Mouse (Mus musculus) heart, embryonic 10.5 days (tissue): ENCODE measurements around the gene Ddx17. TPM values are rescaled to one million over a fixed set of nuclear protein-coding genes. Genes with fewer than 3 reads are reported as not detected.

Experiments
- DNase-seq: peaks from one replicate; pipeline ENCODE4 v3.0.0-alpha.2; 2017; ENCODE audit warnings: low spot score
- H3K27ac ChIP-seq: fragments of 300-500 bp; sonication (generic); 2 replicates; pipeline ENCODE4 v1.5.1; 2016; ENCODE audit warnings: mild to moderate bottlenecking
- H3K27me3 ChIP-seq: fragments of 300-500 bp; sonication (generic); 2 replicates; pipeline ENCODE4 v1.6.1; 2016; ENCODE audit warnings: mild to moderate bottlenecking; ENCODE audit not compliant: poor library complexity, insufficient read depth, severe bottlenecking
- H3K36me3 ChIP-seq: fragments of 300-500 bp; sonication (generic); 2 replicates; pipeline ENCODE4 v1.6.1; 2016; ENCODE audit warnings: mild to moderate bottlenecking, moderate library complexity
- H3K4me1 ChIP-seq: fragments of 300-500 bp; sonication (generic); 2 replicates; pipeline ENCODE4 v1.6.1; 2016; ENCODE audit warnings: mild to moderate bottlenecking
- H3K4me3 ChIP-seq: fragments of 300-500 bp; sonication (generic); 2 replicates; pipeline ENCODE4 v1.5.1; 2016; ENCODE audit warnings: mild to moderate bottlenecking, moderate library complexity
- H3K9me3 ChIP-seq: fragments of 300-500 bp; sonication (generic); 2 replicates; pipeline ENCODE4 v1.6.1; 2016; ENCODE audit warnings: mild to moderate bottlenecking, moderate library complexity
- WGBS: fragments of 180-500 bp; shearing (Covaris S2); methylation state at CpG from one replicate; pipeline ENCODE4 v1.1.7; 2016; 5-methylcytosine and 5-hydroxymethylcytosine counted together
- polyA plus RNA-seq: library from polyadenylated mRNA; unstranded; fragments of >200 nt; fragmentation: Nextera tagmentation; extraction: Ambion mirVana; gene quantifications from 2 replicates; pipeline ENCODE4 v1.2.1, GENCODE M21; 2016

The Ddx17 gene
- polyA plus RNA-seq, 1 experiment from 2014 or later: 37.5 TPM

DNA sequence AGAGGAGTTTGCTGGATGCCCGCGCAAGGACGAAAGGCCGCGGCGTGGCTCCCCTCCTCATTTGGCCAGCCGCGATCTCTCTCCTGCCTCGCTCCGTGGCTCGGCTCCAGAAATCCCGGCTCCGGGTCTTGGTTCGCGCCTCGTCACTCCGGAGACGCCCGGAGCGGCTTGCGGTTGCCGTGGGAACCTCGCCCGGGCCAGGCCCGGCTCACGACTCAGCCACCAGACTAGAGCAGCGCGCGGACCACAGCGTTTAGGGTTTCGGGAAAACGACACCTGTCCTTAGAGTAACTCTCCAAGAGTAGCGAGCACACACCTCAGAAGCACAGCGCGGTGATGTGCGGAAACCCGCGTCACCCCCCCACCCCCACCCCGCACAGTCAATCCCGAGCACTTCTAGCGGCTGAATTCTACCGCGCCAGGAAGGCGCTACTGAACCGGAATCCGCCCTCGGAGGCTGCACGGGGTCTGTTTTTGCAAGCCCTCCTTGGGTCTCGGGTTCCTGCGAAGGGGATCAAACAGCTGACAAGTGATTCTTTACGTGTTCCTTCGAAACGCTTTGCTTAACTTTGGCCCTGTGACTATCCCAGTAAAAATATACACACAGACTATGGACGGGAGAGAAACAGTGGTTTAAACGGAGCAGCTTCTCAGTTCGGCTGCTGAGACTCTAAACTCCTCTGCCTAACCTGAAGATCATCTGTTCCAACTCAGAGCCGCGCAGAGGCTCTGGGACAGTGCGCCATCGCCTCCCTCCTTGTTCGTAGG is 34.8 kb downstream of the Ddx17 start:
- Histone ChIP-seq H3K4me1 (peaks cover 51% of the 10 kb centered on the region), H3K27me3 (peaks cover 98% of the 10 kb centered on the region), H3K4me3 (peak overlapping the region; percentile 62), H3K27ac (0 out of 2 replicates have a peak overlapping the region, but pooled peaks have one; percentile 2), H3K36me3 (no peaks in the 10 kb centered on the region), H3K9me3 (no peaks in the 10 kb centered on the region)
- peak; percentile 90 for DNase-seq
- 1% methylated on average over 61 of the region's 61 CpGs for WGBS

DNA sequence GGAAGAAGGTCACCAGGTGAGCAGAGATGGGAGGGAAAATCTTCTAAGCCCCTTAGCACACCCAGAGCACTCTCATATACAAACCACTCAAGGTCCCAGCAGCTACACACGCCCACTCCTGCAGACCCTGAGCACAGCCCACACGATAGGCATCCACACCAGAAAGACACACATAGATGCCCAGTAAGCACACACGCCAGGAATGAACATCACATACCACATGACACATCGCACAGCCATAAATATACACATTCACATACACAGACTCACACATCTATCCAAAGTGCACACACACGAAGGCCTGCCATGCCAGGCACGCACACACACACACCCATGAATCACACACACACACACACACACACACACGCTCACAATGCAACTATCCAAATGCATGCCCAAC is 36.1 kb downstream of the Ddx17 start:
- Histone ChIP-seq H3K27ac (no peak overlapping the region), H3K27me3 (peaks cover 99% of the 10 kb centered on the region), H3K36me3 (no peaks in the 10 kb centered on the region), H3K4me3 (no peak overlapping the region), H3K4me1 (peaks cover 52% of the 10 kb centered on the region), H3K9me3 (no peaks in the 10 kb centered on the region)
- no peak for DNase-seq
- 70% methylated on average over 7 of the region's 7 CpGs for WGBS

DNA sequence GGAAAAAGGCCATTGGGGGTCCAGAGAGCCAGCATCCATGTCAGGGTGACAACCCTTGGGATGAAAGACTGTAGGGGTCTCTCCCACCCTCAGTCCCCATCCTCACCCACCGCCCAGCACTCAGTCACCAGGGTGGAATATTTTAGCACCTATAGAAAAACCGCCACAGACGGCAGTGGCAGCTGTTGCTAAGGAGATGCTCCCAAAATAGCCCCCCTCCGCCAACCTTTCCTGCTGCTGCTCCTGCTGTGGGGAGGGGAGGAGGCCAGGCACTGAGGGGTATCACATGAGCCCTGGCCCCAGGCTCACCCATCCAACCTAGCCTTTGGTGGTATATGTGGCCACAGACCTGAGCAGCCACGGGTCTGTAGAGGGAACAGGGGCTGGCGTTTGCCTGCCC is 36.5 kb downstream of the Ddx17 start:
- no peaks in the 10 kb centered on the region for H3K9me3 ChIP-seq

DNA sequence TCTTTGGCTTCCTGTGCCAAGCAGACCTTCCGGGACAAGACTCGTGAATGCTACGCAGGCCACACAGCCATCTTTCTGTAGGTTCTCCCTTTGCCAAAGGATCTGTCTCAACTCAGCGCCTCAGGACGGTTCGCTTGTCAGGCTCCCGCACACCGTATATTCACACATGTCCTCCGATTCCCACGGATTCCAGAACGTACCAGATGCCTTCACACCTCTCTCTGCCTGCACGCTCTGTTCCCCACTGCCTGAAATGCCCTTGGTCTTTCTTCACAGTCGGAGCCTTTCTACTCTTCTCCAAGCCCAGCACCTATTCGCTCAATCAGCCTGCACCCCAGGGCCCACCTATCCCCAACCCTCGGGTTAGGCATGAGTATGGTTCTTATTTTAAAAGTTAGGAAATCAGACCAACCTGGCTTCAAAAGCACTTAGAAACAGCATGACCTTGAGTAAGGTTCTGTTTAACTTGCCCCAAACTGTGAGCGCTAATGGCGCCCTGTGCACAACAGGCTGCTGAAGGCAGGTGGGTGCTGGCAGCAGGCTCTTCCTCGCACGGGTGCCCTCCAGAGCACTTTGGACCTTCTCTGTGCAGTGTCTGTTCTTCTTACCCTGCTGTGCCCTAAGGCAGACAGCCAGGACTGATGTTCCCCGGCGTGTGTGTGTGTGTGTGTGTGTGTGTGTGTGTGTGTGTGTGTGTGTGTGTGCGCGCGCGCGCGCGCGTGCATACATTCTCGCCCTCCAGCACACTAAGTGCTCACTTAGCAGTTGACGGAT is 39.3 kb downstream of the Ddx17 start:
- H3K4me3 ChIP-seq: no peak overlapping the region; the same call in 1 of the 2 replicates
- H3K27me3 ChIP-seq: peaks cover 99% of the 10 kb centered on the region
- DNase-seq: no peak
- no peak overlapping the region for H3K27ac ChIP-seq
- no peaks in the 10 kb centered on the region for H3K9me3 ChIP-seq
- WGBS: 52% methylated on average over 31 of the region's 31 CpGs
- no peaks in the 10 kb centered on the region for H3K36me3 ChIP-seq
- H3K4me1 ChIP-seq: peaks cover 68% of the 10 kb centered on the region

More for the DNA sequence above, 36.5 kb downstream of the Ddx17 start:
- H3K27ac ChIP-seq: no peak overlapping the region
- no peak overlapping the region for H3K4me3 ChIP-seq
- DNase-seq: no peak
- H3K36me3 ChIP-seq: no peaks in the 10 kb centered on the region
- WGBS: 19% methylated on average over 6 of the region's 6 CpGs
- peaks cover 99% of the 10 kb centered on the region for H3K27me3 ChIP-seq
- H3K4me1 ChIP-seq: peaks cover 56% of the 10 kb centered on the region

DNA sequence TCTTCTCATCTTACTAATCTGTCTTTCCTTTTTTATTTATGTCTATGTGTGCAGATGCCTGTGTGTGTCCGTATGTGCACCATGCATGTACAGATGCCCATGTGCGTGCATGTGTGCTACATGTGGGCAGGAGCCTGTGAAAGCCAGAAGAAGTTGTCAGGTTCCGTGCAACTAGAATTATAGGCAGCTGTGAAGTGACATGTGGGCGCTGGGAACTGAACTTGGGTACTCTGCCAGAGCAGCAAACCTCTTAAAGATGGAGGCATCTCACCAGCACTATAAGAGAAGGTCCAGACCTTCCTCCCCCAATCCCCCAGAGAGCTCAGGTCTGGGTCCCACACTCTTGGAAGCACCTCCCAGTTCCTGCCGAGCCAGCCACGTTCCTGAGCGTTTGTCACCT is 40.1 kb downstream of the Ddx17 start:
- 34% methylated on average over 7 of the region's 7 CpGs for WGBS
- Histone ChIP-seq H3K36me3 (no peaks in the 10 kb centered on the region), H3K27me3 (peaks cover 99% of the 10 kb centered on the region), H3K27ac (no peak overlapping the region), H3K4me3 (no peak overlapping the region; the same call in 1 of the 2 replicates), H3K4me1 (peaks cover 60% of the 10 kb centered on the region), H3K9me3 (no peaks in the 10 kb centered on the region)
- DNase-seq: no peak

DNA sequence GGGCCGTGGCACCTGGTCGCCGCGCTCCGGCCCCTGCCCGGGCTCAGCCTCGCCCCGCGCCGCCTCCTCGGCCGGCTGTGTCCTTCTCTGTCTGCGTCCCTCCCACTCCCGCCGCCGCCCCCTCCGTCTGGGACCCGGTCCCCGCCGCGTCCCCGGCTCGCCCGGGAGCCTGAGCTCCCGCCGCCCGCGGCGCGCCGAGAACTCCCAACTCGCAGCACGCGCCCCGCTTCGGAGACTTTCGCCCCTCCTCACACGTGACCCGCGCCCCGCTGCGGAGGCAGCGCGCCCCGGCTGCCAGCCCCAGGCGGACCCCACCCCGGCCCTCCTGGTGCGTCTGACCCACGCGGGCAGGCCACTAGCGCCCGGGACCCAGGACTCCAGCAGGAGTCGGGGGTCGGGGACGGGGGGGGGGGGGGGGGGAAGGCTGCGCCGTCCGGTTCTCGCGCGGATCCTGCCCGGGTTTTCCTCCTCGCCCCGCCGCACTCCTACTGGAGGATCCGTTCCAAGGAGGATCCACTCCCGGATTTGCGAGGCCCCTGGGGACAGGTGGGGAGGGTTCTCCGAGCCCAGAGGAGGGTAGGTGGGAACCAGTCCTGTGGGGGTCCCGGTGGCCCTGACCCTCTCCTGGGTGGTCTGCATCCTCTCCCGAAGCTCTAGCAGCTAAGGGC is 40.8 kb downstream of the Ddx17 start:
- Histone ChIP-seq H3K4me1 (peaks cover 56% of the 10 kb centered on the region), H3K4me3 (peak overlapping the region; percentile 76), H3K27me3 (peaks cover 99% of the 10 kb centered on the region), H3K9me3 (no peaks in the 10 kb centered on the region), H3K27ac (peak overlapping the region; percentile 85), H3K36me3 (no peaks in the 10 kb centered on the region)
- under 1% methylated on average over 50 of the region's 71 CpGs for WGBS
- DNase-seq: peak; percentile 87

DNA sequence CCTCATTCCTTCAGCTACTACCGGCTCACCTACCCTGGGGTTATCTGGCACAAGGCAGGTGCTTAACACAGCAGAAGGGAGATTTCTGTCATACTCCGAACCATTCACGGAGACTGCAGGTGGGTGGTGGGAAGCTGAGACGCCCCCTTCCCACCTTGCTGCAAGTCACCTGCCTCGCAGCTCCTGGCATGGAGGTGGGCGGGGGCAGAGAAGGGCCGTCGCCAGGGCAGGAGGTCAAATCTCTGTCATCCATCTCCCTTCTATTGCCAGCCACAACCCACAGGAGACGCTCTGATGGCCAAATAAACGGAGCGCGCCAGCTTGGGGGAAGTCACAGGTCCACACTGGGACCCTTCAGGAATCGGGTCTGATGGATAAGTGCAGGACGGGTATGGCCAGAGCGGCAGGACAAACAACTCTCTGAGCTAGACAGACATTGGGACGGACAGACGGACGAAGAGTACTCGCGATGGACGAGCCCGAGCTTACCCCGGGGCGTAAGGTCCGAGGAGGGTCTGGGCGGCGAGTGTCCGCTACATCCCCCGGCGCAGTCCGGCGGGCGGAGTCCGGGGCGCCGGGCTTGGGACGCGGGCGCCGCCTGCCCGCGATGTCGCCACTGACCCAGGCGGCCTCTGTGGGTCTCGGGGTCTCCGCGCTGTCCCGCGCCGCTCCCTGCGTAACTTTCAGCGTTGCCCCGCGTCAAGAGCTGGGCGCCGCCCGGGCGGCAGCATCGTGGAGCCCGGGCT is 41.7 kb downstream of the Ddx17 start, which contains the start of gene Kcnj4:
Gene Kcnj4 (minus strand): TSS at position 535 of the 746 bp plus-strand sequence.
- Histone ChIP-seq H3K4me3 (peak within 1 kb of the TSS; percentile 76), H3K36me3 (no peaks in the 10 kb centered on the region), H3K4me1 (peaks cover 57% of the 10 kb centered on the region), H3K27me3 (peaks cover 99% of the 10 kb centered on the region), H3K27ac (peak within 1 kb of the TSS; percentile 85), H3K9me3 (no peaks in the 10 kb centered on the region)
- DNase-seq: no peak
- 1% methylated on average over 60 of the region's 60 CpGs for WGBS

DNA sequence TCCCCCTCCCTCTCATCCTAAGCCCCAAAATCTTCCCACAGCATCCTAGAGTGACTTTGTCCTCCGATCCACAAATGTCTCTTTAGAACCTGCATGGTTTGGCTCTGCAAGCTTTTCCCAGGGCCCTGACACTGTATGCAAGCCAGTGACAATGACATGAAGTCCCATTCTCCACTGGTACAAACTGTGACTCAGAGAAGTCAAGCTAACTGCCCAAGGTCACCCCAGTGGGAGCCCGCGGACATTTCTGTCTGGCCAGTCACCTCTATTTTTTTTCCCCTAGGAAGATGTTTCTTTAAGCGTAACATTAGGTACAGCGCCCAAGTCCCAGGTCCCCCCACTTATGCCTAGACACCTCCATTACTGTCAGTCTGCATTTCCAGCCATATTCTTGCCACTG is 43.1 kb downstream of the Ddx17 start:
- Histone ChIP-seq H3K27me3 (peaks cover 100% of the 10 kb centered on the region), H3K36me3 (no peaks in the 10 kb centered on the region), H3K4me1 (peaks cover 69% of the 10 kb centered on the region), H3K4me3 (no peak overlapping the region), H3K27ac (no peak overlapping the region), H3K9me3 (no peaks in the 10 kb centered on the region)
- no peak for DNase-seq
- 64% methylated on average over 5 of the region's 5 CpGs for WGBS

DNA sequence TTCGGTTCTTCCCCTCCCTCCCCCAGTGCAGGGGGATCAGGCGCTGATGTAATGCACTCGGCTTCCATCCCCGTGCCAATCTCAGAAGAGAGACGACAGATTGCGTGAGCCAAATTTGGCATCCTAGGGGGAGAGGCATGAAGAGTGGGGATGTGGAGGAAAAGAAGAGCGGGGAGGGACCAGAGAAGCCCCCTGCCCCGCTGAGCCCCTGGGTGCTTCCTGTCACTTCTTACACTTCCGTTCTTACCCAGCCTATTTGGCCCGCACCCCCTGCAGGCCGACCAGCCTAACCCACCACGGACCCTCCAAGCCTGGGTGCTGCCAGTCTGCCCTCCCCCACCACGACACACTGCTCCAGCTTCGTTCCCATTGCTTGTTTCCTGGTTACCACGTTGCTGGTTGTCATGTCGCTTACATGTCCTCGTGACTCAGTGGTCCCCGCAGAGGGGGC is 43.6 kb downstream of the Ddx17 start:
- DNase-seq: no peak
- WGBS: 14% methylated on average over 18 of the region's 18 CpGs
- Histone ChIP-seq H3K4me1 (peaks cover 74% of the 10 kb centered on the region), H3K27ac (no peak overlapping the region), H3K9me3 (no peaks in the 10 kb centered on the region), H3K27me3 (peaks cover 100% of the 10 kb centered on the region), H3K36me3 (no peaks in the 10 kb centered on the region), H3K4me3 (peak overlapping the region; percentile 22; the same call in 1 of the 2 replicates)

DNA sequence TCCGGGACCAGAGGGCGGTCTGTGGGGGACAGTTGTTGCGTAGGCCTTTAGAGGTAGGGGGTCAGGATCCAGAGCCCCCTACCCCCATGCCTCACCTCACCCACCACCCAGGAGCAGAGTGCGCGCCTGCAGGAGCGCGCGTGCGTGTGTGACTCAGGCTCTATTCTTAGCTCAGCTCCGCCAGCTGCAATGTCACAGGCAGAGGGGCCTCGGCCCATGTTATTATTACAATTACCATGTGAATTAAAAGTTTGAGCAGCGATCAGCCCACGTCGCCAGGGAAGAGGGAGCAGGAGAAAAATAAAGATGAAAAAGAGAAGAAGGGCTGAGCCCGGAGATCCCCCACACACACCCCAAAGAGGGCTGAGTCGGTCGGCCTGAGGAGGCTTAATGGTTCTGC is 46.4 kb downstream of the Ddx17 start:
- Histone ChIP-seq H3K27ac (peak overlapping the region; percentile 42; the same call in 1 of the 2 replicates), H3K27me3 (peaks cover 94% of the 10 kb centered on the region), H3K4me3 (no peak overlapping the region), H3K9me3 (no peaks in the 10 kb centered on the region), H3K4me1 (peaks cover 51% of the 10 kb centered on the region), H3K36me3 (no peaks in the 10 kb centered on the region)
- 65% methylated on average over 17 of the region's 17 CpGs for WGBS
- DNase-seq: no peak

DNA sequence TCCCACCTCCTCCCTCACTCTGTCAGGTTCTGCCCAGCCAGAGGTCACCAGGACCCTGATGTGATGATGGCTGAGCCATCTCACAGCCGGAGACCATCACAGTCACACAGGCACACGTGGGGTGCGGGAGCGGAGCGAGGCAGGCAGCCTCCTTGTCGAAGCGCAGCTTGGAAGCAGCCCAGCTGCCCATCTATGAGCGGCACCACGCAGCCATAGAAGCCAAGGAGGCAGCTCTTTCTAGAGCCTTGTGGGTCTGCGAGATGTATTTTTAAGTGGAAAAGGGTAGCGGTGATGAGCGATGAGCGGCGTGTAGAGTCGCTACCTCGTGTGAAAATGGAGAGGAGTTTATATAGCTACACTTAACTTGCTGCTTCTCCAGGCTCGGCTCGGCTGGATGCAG is 53.0 kb downstream of the Ddx17 start:
- no peaks in the 10 kb centered on the region for H3K9me3 ChIP-seq
- H3K4me3 ChIP-seq: no peak overlapping the region
- H3K27ac ChIP-seq: no peak overlapping the region
- H3K27me3 ChIP-seq: peaks cover 91% of the 10 kb centered on the region
- H3K36me3 ChIP-seq: no peaks in the 10 kb centered on the region
- DNase-seq: no peak
- WGBS: 39% methylated on average over 18 of the region's 18 CpGs
- H3K4me1 ChIP-seq: peaks cover 32% of the 10 kb centered on the region

DNA sequence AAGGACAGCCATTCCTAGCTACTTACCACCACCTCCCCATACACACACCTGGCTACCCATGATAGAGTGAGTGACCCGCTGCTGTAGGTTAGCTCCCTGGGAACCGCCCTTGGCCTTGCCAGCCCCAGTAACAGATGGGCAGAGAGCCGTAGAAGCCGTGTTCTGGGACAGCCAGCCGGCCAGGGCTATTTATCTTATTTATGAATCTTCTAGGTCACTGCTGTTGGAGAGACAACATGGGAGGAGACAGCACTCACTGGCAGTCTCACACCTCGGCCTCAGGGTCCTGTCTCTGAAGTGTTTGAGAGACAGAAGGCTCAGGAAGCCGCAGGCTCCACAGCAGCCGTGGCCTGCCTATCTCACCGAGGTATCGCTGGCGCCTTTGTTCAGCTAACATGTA is 57.1 kb downstream of the Ddx17 start:
- H3K9me3 ChIP-seq: no peaks in the 10 kb centered on the region
- H3K27me3 ChIP-seq: peaks cover 85% of the 10 kb centered on the region
- peaks cover 19% of the 10 kb centered on the region for H3K4me1 ChIP-seq
- no peak for DNase-seq
- no peaks in the 10 kb centered on the region for H3K36me3 ChIP-seq
- H3K4me3 ChIP-seq: no peak overlapping the region
- 70% methylated on average over 11 of the region's 11 CpGs for WGBS
- 0 out of 2 replicates have a peak overlapping the region, but pooled peaks have one; percentile 7 for H3K27ac ChIP-seq
